Mouse (Mus musculus) heart, embryonic 13.5 days (tissue): ENCODE measurements around the gene Ep300. TPM values are rescaled to one million over a fixed set of nuclear protein-coding genes. Genes with fewer than 3 reads are reported as not detected.
"Not testable (repeated sequence)": the region's sequence is repeated elsewhere in the genome, so short reads cannot be mapped to it uniquely, and the experiment has no call there.

ENCODE experiments used
- ATAC-seq: fragments of 200-750 bp; cut with Nextera tagmentation; 2 replicates; pipeline ENCODE4 v1.8.0; 2017; ENCODE audit warnings: moderate TSS enrichment; ENCODE audit not compliant: insufficient number of reproducible peaks, low FRiP score, low TSS enrichment; ENCODE audit errors: extremely low read depth
- H3K27ac ChIP-seq: fragments of 300-500 bp; sonication (generic); replicated peaks from 2 replicates; pipeline ENCODE4 v1.5.1; 2015; ENCODE audit warnings: moderate library complexity, mild to moderate bottlenecking, inconsistent platforms
- H3K27me3 ChIP-seq: fragments of 300-500 bp; sonication (generic); replicated peaks from 2 replicates; pipeline ENCODE4 v1.6.1; 2015; ENCODE audit warnings: mild to moderate bottlenecking, inconsistent platforms
- H3K36me3 ChIP-seq: fragments of 300-500 bp; sonication (generic); 2 replicates; pipeline ENCODE4 v1.6.1; 2015; ENCODE audit warnings: mild to moderate bottlenecking, inconsistent platforms
- H3K4me1 ChIP-seq: fragments of 300-500 bp; sonication (generic); 2 replicates; pipeline ENCODE4 v1.6.1; 2015; ENCODE audit warnings: inconsistent platforms
- H3K4me2 ChIP-seq: fragments of 300-500 bp; sonication (generic); 2 replicates; pipeline ENCODE4 v1.6.1; 2015; ENCODE audit warnings: inconsistent platforms, mild to moderate bottlenecking, moderate library complexity
- H3K4me3 ChIP-seq: fragments of 300-500 bp; sonication (generic); 2 replicates; pipeline ENCODE4 v1.5.1; 2015; ENCODE audit warnings: moderate library complexity, mild to moderate bottlenecking, inconsistent platforms
- H3K9ac ChIP-seq: fragments of 300-500 bp; sonication (generic); 2 replicates; pipeline ENCODE4 v1.6.1; 2015; ENCODE audit warnings: inconsistent platforms, mild to moderate bottlenecking, moderate library complexity
- H3K9me3 ChIP-seq: fragments of 300-500 bp; sonication (generic); 2 replicates; pipeline ENCODE4 v1.6.1; 2016; ENCODE audit warnings: inconsistent platforms
- WGBS: fragments of 180-500 bp; shearing (Covaris S2); methylation state at CpG from one replicate; pipeline ENCODE4 v1.1.7; 2015; ENCODE audit warnings: mixed read lengths; 5-methylcytosine and 5-hydroxymethylcytosine counted together
- polyA plus RNA-seq: library from polyadenylated mRNA; unstranded; fragments of >200 nt; fragmentation: Nextera tagmentation; extraction: Ambion mirVana; gene quantifications from 2 replicates; pipeline ENCODE4 v1.2.1, GENCODE M21; 2015

Ep300 gene
- polyA plus RNA-seq, 1 experiment from 2014 or later = 12.3 TPM

- Histone ChIP-seq H3K4me1 (peaks cover 3% of the 10 kb centered on the region; the same call in 1 of the 2 replicates), H3K4me2 (no peak overlapping the region), H3K4me3 (no peak overlapping the region), H3K36me3 (no peaks in the 10 kb centered on the region), H3K9ac (no peak overlapping the region), H3K27ac (no peak overlapping the region), H3K27me3 (no peaks in the 10 kb centered on the region), H3K9me3 (no peaks in the 10 kb centered on the region)
- WGBS = 53% methylated on average over 9 of the region's 9 CpGs
- no peak for ATAC-seq
These were observed 22.4 kb upstream of the Ep300 start for GRCm38 (mm10) chr15:81562491-81563488.

GRCm38 (mm10) chr15:81568093-81568492 is 17.1 kb upstream of the Ep300 start:
- 44% methylated on average over 2 of the region's 2 CpGs for WGBS
- Histone ChIP-seq H3K9me3 (no peaks in the 10 kb centered on the region), H3K4me1 (no peaks in the 10 kb centered on the region), H3K27me3 (no peaks in the 10 kb centered on the region), H3K36me3 (no peaks in the 10 kb centered on the region), H3K27ac (no peak overlapping the region), H3K4me3 (no peak overlapping the region), H3K4me2 (no peak overlapping the region), H3K9ac (no peak overlapping the region)
- ATAC-seq = no peak

GRCm38 (mm10) chr15:81568592-81568991 is 16.6 kb upstream of the Ep300 start:
- WGBS = 53% methylated on average over 2 of the region's 2 CpGs
- ATAC-seq = no peak

GRCm38 (mm10) chr15:81576961-81577360 is 8.2 kb upstream of the Ep300 start:
- no peak for ATAC-seq
- H3K4me1 ChIP-seq = peaks cover 9% of the 10 kb centered on the region
- no peaks in the 10 kb centered on the region for H3K9me3 ChIP-seq
- no peak overlapping the region for H3K9ac ChIP-seq
- H3K27ac ChIP-seq = no peak overlapping the region
- 9% methylated on average over 3 of the region's 3 CpGs for WGBS
- no peaks in the 10 kb centered on the region for H3K36me3 ChIP-seq
- H3K4me3 ChIP-seq = no peak overlapping the region
- H3K4me2 ChIP-seq = no peak overlapping the region
- H3K27me3 ChIP-seq = no peaks in the 10 kb centered on the region

More at GRCm38 (mm10) chr15:81568592-81568991, 16.6 kb upstream of the Ep300 start:
- Histone ChIP-seq H3K27me3 (no peaks in the 10 kb centered on the region), H3K4me3 (no peak overlapping the region), H3K9me3 (no peaks in the 10 kb centered on the region), H3K36me3 (no peaks in the 10 kb centered on the region), H3K9ac (no peak overlapping the region), H3K4me2 (no peak overlapping the region), H3K27ac (no peak overlapping the region), H3K4me1 (no peaks in the 10 kb centered on the region)

- Histone ChIP-seq H3K9me3 (no peaks in the 10 kb centered on the region), H3K27me3 (no peaks in the 10 kb centered on the region), H3K27ac (no peak overlapping the region), H3K9ac (no peak overlapping the region), H3K4me1 (peaks cover 9% of the 10 kb centered on the region), H3K4me3 (no peak overlapping the region), H3K4me2 (no peak overlapping the region), H3K36me3 (no peaks in the 10 kb centered on the region)
- ATAC-seq = no peak; the same call in 1 of the 2 replicates
- WGBS = 82% methylated on average over 7 of the region's 7 CpGs
These were observed 7.4 kb upstream of the Ep300 start for GRCm38 (mm10) chr15:81577743-81578165.

GRCm38 (mm10) chr15:81584466-81584865 is 685 bp upstream of the Ep300 start:
- peak overlapping the region; percentile 87 for H3K9ac ChIP-seq
- H3K36me3 ChIP-seq = peaks cover 7% of the 10 kb centered on the region
- no peaks in the 10 kb centered on the region for H3K9me3 ChIP-seq
- no peaks in the 10 kb centered on the region for H3K27me3 ChIP-seq
- WGBS = 13% methylated on average over 3 of the region's 3 CpGs
- peaks cover 27% of the 10 kb centered on the region for H3K4me1 ChIP-seq
- no peak for ATAC-seq
- H3K4me3 ChIP-seq = peak overlapping the region; percentile 85
- peak overlapping the region; percentile 86 for H3K27ac ChIP-seq
- H3K4me2 ChIP-seq = peak overlapping the region; percentile 76

- peak overlapping the region; percentile 100 for H3K9ac ChIP-seq
- peak; percentile 58 for ATAC-seq
- H3K4me1 ChIP-seq = peaks cover 34% of the 10 kb centered on the region
- H3K36me3 ChIP-seq = peaks cover 19% of the 10 kb centered on the region
- H3K27me3 ChIP-seq = no peaks in the 10 kb centered on the region
- peak overlapping the region; percentile 85 for H3K4me3 ChIP-seq
- under 1% methylated on average over 50 of the region's 77 CpGs for WGBS
- H3K4me2 ChIP-seq = peak overlapping the region; percentile 92
- no peaks in the 10 kb centered on the region for H3K9me3 ChIP-seq
- H3K27ac ChIP-seq = peak overlapping the region; percentile 100
These were observed 753 bp downstream of the Ep300 start for GRCm38 (mm10) chr15:81585746-81586461.

- Histone ChIP-seq H3K27ac (peak overlapping the region; percentile 100), H3K9me3 (no peaks in the 10 kb centered on the region), H3K27me3 (no peaks in the 10 kb centered on the region), H3K4me2 (peak overlapping the region; percentile 92), H3K36me3 (peaks cover 19% of the 10 kb centered on the region), H3K4me1 (peaks cover 34% of the 10 kb centered on the region), H3K9ac (peak overlapping the region; percentile 100), H3K4me3 (peak overlapping the region; percentile 85)
- no peak for ATAC-seq
- under 1% methylated on average over 28 of the region's 28 CpGs for WGBS
These were observed 1.3 kb downstream of the Ep300 start for GRCm38 (mm10) chr15:81586466-81586865.

GRCm38 (mm10) chr15:81587686-81588085 is 2.5 kb downstream of the Ep300 start:
- Histone ChIP-seq H3K9me3 (no peaks in the 10 kb centered on the region), H3K4me3 (peak overlapping the region; percentile 85), H3K9ac (peak overlapping the region; percentile 100), H3K4me2 (peak overlapping the region; percentile 92), H3K4me1 (peaks cover 34% of the 10 kb centered on the region), H3K36me3 (peaks cover 23% of the 10 kb centered on the region), H3K27me3 (no peaks in the 10 kb centered on the region), H3K27ac (peak overlapping the region; percentile 100; the same call in 1 of the 2 replicates)
- ATAC-seq = no peak
- WGBS = 43% methylated on average over 2 of the region's 2 CpGs

GRCm38 (mm10) chr15:81594146-81594696 is 9.1 kb downstream of the Ep300 start:
- H3K27ac ChIP-seq = no peak overlapping the region
- H3K4me2 ChIP-seq = no peak overlapping the region
- no peak overlapping the region for H3K4me3 ChIP-seq
- no peaks in the 10 kb centered on the region for H3K9me3 ChIP-seq
- peaks cover 51% of the 10 kb centered on the region for H3K36me3 ChIP-seq
- H3K4me1 ChIP-seq = peaks cover 11% of the 10 kb centered on the region
- no peaks in the 10 kb centered on the region for H3K27me3 ChIP-seq
- no peak overlapping the region for H3K9ac ChIP-seq
- ATAC-seq = no peak
- 85% methylated on average over 3 of the region's 3 CpGs for WGBS

- H3K27ac ChIP-seq, H3K4me1 ChIP-seq, H3K4me2 ChIP-seq, H3K9me3 ChIP-seq, H3K27me3 ChIP-seq, H3K4me3 ChIP-seq, ATAC-seq, H3K9ac ChIP-seq: not testable (repeated sequence)
- peaks cover 54% of the 10 kb centered on the region for H3K36me3 ChIP-seq
- WGBS = 83% methylated on average over 8 of the region's 8 CpGs
These were observed 13.6 kb downstream of the Ep300 start for GRCm38 (mm10) chr15:81598742-81599141.
